Mouse (Mus musculus) liver, embryonic 14.5 days (tissue): ENCODE results near the gene Mier3. TPM values are rescaled to one million over a fixed set of nuclear protein-coding genes. Genes with fewer than 3 reads are reported as not detected.

ENCODE experiments used
- ATAC-seq: fragments of 200-750 bp; cut with Nextera tagmentation; 2 replicates; pipeline ENCODE4 v1.8.0; 2017; ENCODE audit warnings: moderate number of reproducible peaks, mild to moderate bottlenecking, moderate library complexity; ENCODE audit not compliant: insufficient read depth
- DNase-seq, 3 experiments: peaks; one replicate each; pipeline ENCODE4 v3.0.0-alpha.2; 2012 to 2013; ENCODE audit warnings: low read depth in 3 of 3, low spot score in 3 of 3
- H3K27ac ChIP-seq: fragments of 300-500 bp; sonication (generic); 2 replicates; pipeline ENCODE4 v1.5.1; 2014; ENCODE audit warnings: moderate library complexity, mild to moderate bottlenecking, control low read depth, inconsistent platforms
- H3K27me3 ChIP-seq: fragments of 300-500 bp; sonication (generic); 2 replicates; pipeline ENCODE4 v1.6.1; 2014; ENCODE audit warnings: mild to moderate bottlenecking, low read length, moderate library complexity; ENCODE audit not compliant: control insufficient read depth, insufficient read depth
- H3K36me3 ChIP-seq: fragments of 300-500 bp; sonication (generic); replicated peaks from 2 replicates; pipeline ENCODE4 v1.6.1; 2014; ENCODE audit warnings: low read depth; ENCODE audit not compliant: control insufficient read depth, insufficient read depth
- H3K4me1 ChIP-seq, 2 experiments: fragments of 200-500 bp in 1 of 2; fragments of 300-500 bp in 1 of 2; sonication (generic) in 1 of 2; replicated peaks; 2 replicates each; pipeline ENCODE4 v1.6.1; 2012 to 2014; ENCODE audit warnings: antibody characterized with exemption in 1 of 2, inconsistent platforms in 1 of 2, low read length in 1 of 2; ENCODE audit not compliant: control insufficient read depth in 2 of 2, insufficient read depth in 2 of 2
- H3K4me2 ChIP-seq: fragments of 300-500 bp; sonication (generic); 2 replicates; pipeline ENCODE4 v1.6.1; 2014; ENCODE audit warnings: low read depth, mild to moderate bottlenecking, control low read depth, moderate library complexity
- H3K4me3 ChIP-seq, 2 experiments: fragments of 200-500 bp in 1 of 2; fragments of 300-500 bp in 1 of 2; sonication (generic) in 1 of 2; 2 replicates each; pipeline ENCODE4 v1.5.1; 2012 to 2014; ENCODE audit warnings: low read depth in 2 of 2, low read length in 2 of 2, mild to moderate bottlenecking in 2 of 2, control low read depth in 1 of 2, inconsistent platforms in 1 of 2, moderate library complexity in 1 of 2; ENCODE audit not compliant: insufficient read depth in 1 of 2
- H3K9ac ChIP-seq: fragments of 300-500 bp; sonication (generic); replicated peaks from 2 replicates; pipeline ENCODE4 v1.6.1; 2014; ENCODE audit warnings: mild to moderate bottlenecking, control low read depth, moderate library complexity
- H3K9me3 ChIP-seq: fragments of 300-500 bp; sonication (generic); 2 replicates; pipeline ENCODE4 v1.6.1; 2016; ENCODE audit warnings: low read length, mixed read lengths; ENCODE audit not compliant: control insufficient read depth
- CTCF ChIP-seq: IDR thresholded peaks from 2 replicates; pipeline ENCODE4 v1.5.1; 2016; ENCODE audit warnings: antibody characterized with exemption, low read depth, control low read depth
- EP300 ChIP-seq: IDR thresholded peaks from 2 replicates; pipeline ENCODE4 v1.6.1; 2016; ENCODE audit warnings: antibody characterized with exemption, low read depth
- WGBS: fragments of 180-500 bp; shearing (Covaris S2); extraction: QIAGEN DNeasy Blood & Tissue Kit; methylation state at CpG from one replicate; pipeline ENCODE4 v1.1.7; 2014; ENCODE audit not compliant: insufficient replicate concordance; 5-methylcytosine and 5-hydroxymethylcytosine counted together
- polyA plus RNA-seq, 2 experiments: library from polyadenylated mRNA; depleted of rRNA in 1 of 2; stranded (reverse) in 1 of 2; unstranded in 1 of 2; fragments of >200 nt; fragmentation: Nextera tagmentation in 1 of 2; extraction: Ambion mirVana in 1 of 2; gene quantifications; 2 replicates each; pipeline versions ENCODE4 v1.2.1 to v1.2.3; 2012 to 2014

Mier3 gene
- polyA plus RNA-seq, 2 experiments: 7.8 to 16.5 TPM

GRCm38 (mm10) chr13:111668016-111668415, 12.8 kb upstream of the Mier3 start:
- Histone ChIP-seq H3K9ac (no peak overlapping the region), H3K4me3 (no peak overlapping the region), H3K27ac (no peak overlapping the region), H3K4me2 (no peak overlapping the region), H3K27me3 (no peaks in the 10 kb centered on the region), H3K4me1 (no peaks in the 10 kb centered on the region), H3K36me3 (no peaks in the 10 kb centered on the region), H3K9me3 (no peaks in the 10 kb centered on the region)
- ATAC-seq: no peak
- no peak for TF ChIP-seq CTCF
- no peak for TF ChIP-seq EP300
- DNase-seq: no peak
- WGBS: 62% methylated on average over 7 of the region's 7 CpGs

GRCm38 (mm10) chr13:111676841-111677240, 3.9 kb upstream of the Mier3 start:
- no peaks in the 10 kb centered on the region for H3K36me3 ChIP-seq
- no peaks in the 10 kb centered on the region for H3K27me3 ChIP-seq
- peaks cover 2 to 4% of the 10 kb centered on the region in 2 experiments; a peak in 1 of 4 replicates for H3K4me1 ChIP-seq
- WGBS: 66% methylated on average over 3 of the region's 3 CpGs
- TF ChIP-seq EP300: no peak
- no peak for TF ChIP-seq CTCF
- no peak overlapping the region for H3K4me3 ChIP-seq
- no peak overlapping the region for H3K27ac ChIP-seq
- DNase-seq (no peak), ATAC-seq (no peak)
- H3K9me3 ChIP-seq: no peaks in the 10 kb centered on the region
- no peak overlapping the region for H3K4me2 ChIP-seq
- no peak overlapping the region for H3K9ac ChIP-seq

GRCm38 (mm10) chr13:111684056-111684625, 3.4 kb downstream of the Mier3 start:
- Histone ChIP-seq H3K27ac (peak overlapping the region; percentile 71), H3K4me2 (peak overlapping the region; percentile 21), H3K27me3 (no peaks in the 10 kb centered on the region), H3K36me3 (no peaks in the 10 kb centered on the region), H3K9ac (no peak overlapping the region), H3K9me3 (no peaks in the 10 kb centered on the region), H3K4me3 (no peak overlapping the region), H3K4me1 (peaks cover 19 to 21% of the 10 kb centered on the region in 2 experiments)
- peak; percentile 36 for ATAC-seq
- DNase-seq: peak; percentile 50 to 68 (median 59)
- 22% methylated on average over 5 of the region's 5 CpGs for WGBS
- TF ChIP-seq EP300 (peak; percentile 60; the same call in 1 of the 2 replicates), CTCF (no peak)

- WGBS: 1% methylated on average over 68 of the region's 86 CpGs
These were observed 5.1 kb downstream of the Mier3 start for GRCm38 (mm10) chr13:111685751-111686462.

More at GRCm38 (mm10) chr13:111685751-111686462, 5.1 kb downstream of the Mier3 start:
- Histone ChIP-seq H3K4me1 (peaks cover 19 to 21% of the 10 kb centered on the region in 2 experiments), H3K4me2 (peak overlapping the region; percentile 71), H3K9ac (peak overlapping the region; percentile 92), H3K27me3 (no peaks in the 10 kb centered on the region), H3K4me3 (peak overlapping the region; percentile 74 to 77), H3K36me3 (peaks cover 2% of the 10 kb centered on the region; the same call in 1 of the 2 replicates), H3K27ac (peak overlapping the region; percentile 80), H3K9me3 (no peaks in the 10 kb centered on the region)
- peak; percentile 66 to 72 (median 67) for DNase-seq
- ATAC-seq: peak; percentile 87
- TF ChIP-seq EP300 (no peak), CTCF (no peak)
